Mouse (Mus musculus) heart, postnatal 0 days (tissue): ENCODE results near the gene Ldah. TPM values are rescaled to one million over a fixed set of nuclear protein-coding genes. Genes with fewer than 3 reads are reported as not detected.
A peak's percentile ranks its signal among the peaks of the same experiment; 100 is the strongest.

ENCODE experiments used
- ATAC-seq: fragments of 200-750 bp; cut with Nextera tagmentation; 2 replicates; pipeline ENCODE4 v1.8.0; 2017; ENCODE audit warnings: low read depth, moderate number of reproducible peaks, moderate library complexity; ENCODE audit not compliant: insufficient read depth
- DNase-seq: peaks from one replicate; pipeline ENCODE4 v3.0.0-alpha.2; 2016; ENCODE audit warnings: low spot score
- H3K27ac ChIP-seq: fragments of 300-500 bp; sonication (generic); 2 replicates; pipeline ENCODE4 v1.5.1; 2014; ENCODE audit warnings: low read depth, mild to moderate bottlenecking
- H3K27me3 ChIP-seq: fragments of 300-500 bp; sonication (generic); 2 replicates; pipeline ENCODE4 v1.6.1; 2014; ENCODE audit warnings: low read length, mixed read lengths; ENCODE audit not compliant: control insufficient read depth, insufficient read depth
- H3K36me3 ChIP-seq: fragments of 300-500 bp; sonication (generic); replicated peaks from 2 replicates; pipeline ENCODE4 v1.6.1; 2014; ENCODE audit warnings: low read length, mixed read lengths; ENCODE audit not compliant: control insufficient read depth, insufficient read depth
- H3K4me1 ChIP-seq: fragments of 300-500 bp; sonication (generic); 2 replicates; pipeline ENCODE4 v1.6.1; 2014; ENCODE audit warnings: antibody characterized with exemption; ENCODE audit not compliant: control insufficient read depth, insufficient read depth
- H3K4me2 ChIP-seq: fragments of 300-500 bp; sonication (generic); 2 replicates; pipeline ENCODE4 v1.6.1; 2014; ENCODE audit warnings: low read depth, mild to moderate bottlenecking, low read length, moderate library complexity
- H3K4me3 ChIP-seq: fragments of 300-500 bp; sonication (generic); 2 replicates; pipeline ENCODE4 v1.5.1; 2014; ENCODE audit warnings: low read depth, low read length
- H3K9ac ChIP-seq: fragments of 300-500 bp; sonication (generic); replicated peaks from 2 replicates; pipeline ENCODE4 v1.6.1; 2014; ENCODE audit warnings: low read depth, low read length, mixed read lengths
- H3K9me3 ChIP-seq: fragments of 300-500 bp; sonication (generic); replicated peaks from 2 replicates; pipeline ENCODE4 v1.6.1; 2016; ENCODE audit warnings: low read length; ENCODE audit not compliant: control insufficient read depth
- CTCF ChIP-seq: IDR thresholded peaks from 2 replicates; pipeline ENCODE4 v1.5.1; 2016; ENCODE audit warnings: antibody characterized with exemption, control low read depth, low read depth
- EP300 ChIP-seq: IDR thresholded peaks from 2 replicates; pipeline ENCODE4 v1.6.1; 2016; ENCODE audit warnings: antibody characterized with exemption, low read depth
- WGBS: fragments of 180-500 bp; shearing (Covaris S2); extraction: QIAGEN DNeasy Blood & Tissue Kit; methylation state at CpG from one replicate; pipeline ENCODE4 v1.1.7; 2014; 5-methylcytosine and 5-hydroxymethylcytosine counted together
- polyA plus RNA-seq: library from polyadenylated mRNA; unstranded; fragments of >200 nt; fragmentation: Nextera tagmentation; extraction: Ambion mirVana; gene quantifications from 2 replicates; pipeline ENCODE4 v1.2.1, GENCODE M21; 2015
- total RNA-seq: library from RNA; depleted of rRNA; stranded (reverse); fragments of >200 nt; gene quantifications from 2 replicates; pipeline ENCODE4 v1.2.3, GENCODE M21; 2014; ENCODE audit warnings: low replicate concordance

The Ldah gene
- total and polyA plus RNA-seq, 2 experiments from 2014 or later = 17.0 to 45.0 TPM

DNA sequence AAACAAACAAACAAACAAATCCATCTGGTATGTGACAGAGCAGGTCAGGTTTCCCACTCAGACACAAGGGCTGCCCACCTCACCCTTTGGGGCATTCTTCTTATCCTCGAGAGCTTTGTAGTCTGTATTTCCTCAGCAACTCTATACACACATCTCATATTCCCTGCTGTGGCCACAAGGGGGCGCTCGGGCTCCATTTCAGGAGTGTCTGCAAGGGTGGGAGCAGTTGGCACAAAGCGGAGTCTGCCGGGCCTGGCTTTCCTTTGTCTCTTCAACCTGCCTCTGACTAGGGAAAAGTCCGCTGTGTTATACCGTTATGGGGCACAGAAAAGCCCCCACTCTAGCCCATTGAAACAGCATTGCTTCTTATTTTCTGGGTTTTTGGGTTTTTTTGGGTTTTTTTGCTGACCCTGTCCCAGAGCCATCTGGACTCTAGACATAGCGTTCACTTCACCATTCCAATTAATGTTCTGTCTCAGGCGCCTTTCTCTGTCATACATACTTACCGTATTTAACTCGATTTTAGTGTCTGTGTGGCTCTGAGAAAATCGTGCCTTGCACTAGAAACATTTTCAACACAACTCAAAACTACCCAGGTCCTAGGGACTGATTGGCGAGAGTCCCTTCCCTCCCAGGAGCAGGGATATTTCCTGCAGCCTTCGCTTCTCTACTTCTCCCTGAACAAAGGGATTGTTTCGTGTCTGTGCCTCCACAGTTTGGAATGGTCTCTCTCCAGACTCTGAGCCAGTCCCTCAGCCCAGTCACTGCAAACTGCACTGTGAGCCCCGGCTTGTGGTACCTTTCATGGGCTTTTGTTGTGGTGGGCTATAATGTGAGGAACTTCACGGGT is 119.1 kb downstream of the Ldah start:
- WGBS = 31% methylated on average over 17 of the region's 17 CpGs
- peak overlapping the region; percentile 41 for H3K9ac ChIP-seq
- ATAC-seq = peak; percentile 85

DNA sequence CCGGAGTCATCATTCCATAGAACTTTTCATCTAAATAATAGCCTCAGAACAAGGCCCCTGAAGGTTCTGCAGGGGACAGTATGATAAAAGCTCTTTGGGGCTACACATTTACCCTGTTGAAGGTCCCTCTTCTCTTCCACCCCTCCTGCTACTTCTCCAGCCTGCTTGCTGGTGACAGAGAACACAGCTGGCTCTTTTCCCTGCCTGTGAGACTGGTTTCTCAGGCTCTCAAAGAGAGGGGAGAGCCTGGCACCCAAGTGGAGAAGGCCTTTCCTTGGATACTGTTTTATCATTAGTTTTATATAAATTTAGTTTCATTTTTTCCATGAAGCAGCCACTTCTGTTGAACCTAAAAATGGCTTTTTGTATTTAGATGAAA is 119.8 kb downstream of the Ldah start:
- H3K36me3 ChIP-seq = peaks cover 27% of the 10 kb centered on the region
- peaks cover 12% of the 10 kb centered on the region; the same call in 1 of the 2 replicates for H3K4me1 ChIP-seq
- no peaks in the 10 kb centered on the region for H3K27me3 ChIP-seq
- WGBS = 87% methylated on average over 1 of the region's 1 CpGs
- DNase-seq (no peak), ATAC-seq (no peak)
- H3K4me2 ChIP-seq = no peak overlapping the region
- peak overlapping the region; percentile 59 for H3K27ac ChIP-seq
- H3K9ac ChIP-seq = 0 out of 2 replicates have a peak overlapping the region, but pooled peaks have one; percentile 41
- no peak overlapping the region for H3K4me3 ChIP-seq
- TF ChIP-seq EP300 (no peak), CTCF (no peak)
- no peaks in the 10 kb centered on the region for H3K9me3 ChIP-seq

More for the DNA sequence above, 119.1 kb downstream of the Ldah start:
- H3K9me3 ChIP-seq = no peaks in the 10 kb centered on the region
- H3K27me3 ChIP-seq = no peaks in the 10 kb centered on the region
- peak; percentile 99 for TF ChIP-seq CTCF
- TF ChIP-seq EP300 = no peak
- H3K36me3 ChIP-seq = peaks cover 33% of the 10 kb centered on the region
- H3K27ac ChIP-seq = peak overlapping the region; percentile 59
- no peak overlapping the region for H3K4me2 ChIP-seq
- DNase-seq = peak; percentile 90
- peaks cover 9% of the 10 kb centered on the region; the same call in 1 of the 2 replicates for H3K4me1 ChIP-seq
- H3K4me3 ChIP-seq = no peak overlapping the region

DNA sequence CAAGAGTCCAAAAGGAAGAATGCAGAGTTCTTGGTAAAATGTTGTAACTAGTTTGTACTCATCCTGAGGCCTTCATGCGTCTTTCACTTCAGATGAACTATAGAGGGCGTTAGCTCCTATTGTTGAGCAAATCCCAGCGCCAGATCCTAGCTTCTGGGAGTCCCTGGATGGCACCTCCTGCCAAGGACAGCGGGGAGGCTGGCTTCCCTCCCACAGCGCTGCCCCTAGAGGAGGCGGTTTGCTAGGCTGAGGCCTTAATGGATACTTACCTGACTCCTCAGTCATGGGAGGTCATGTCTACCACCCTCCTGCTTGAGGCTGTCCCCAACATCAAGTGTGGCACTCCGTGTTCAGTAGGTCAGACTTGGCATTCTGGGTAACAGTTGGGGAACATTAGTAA is 121.3 kb downstream of the Ldah start:
- WGBS = 88% methylated on average over 7 of the region's 7 CpGs
- Histone ChIP-seq H3K36me3 (peaks cover 23% of the 10 kb centered on the region; the same call in 1 of the 2 replicates), H3K9me3 (no peaks in the 10 kb centered on the region), H3K9ac (no peak overlapping the region), H3K27me3 (no peaks in the 10 kb centered on the region), H3K4me2 (no peak overlapping the region), H3K4me1 (peaks cover 18% of the 10 kb centered on the region), H3K27ac (no peak overlapping the region), H3K4me3 (no peak overlapping the region)
- no peak for ATAC-seq
- TF ChIP-seq CTCF = 0 out of 2 replicates have a peak, but pooled peaks have one; percentile 19
- TF ChIP-seq EP300 = no peak
- no peak for DNase-seq

DNA sequence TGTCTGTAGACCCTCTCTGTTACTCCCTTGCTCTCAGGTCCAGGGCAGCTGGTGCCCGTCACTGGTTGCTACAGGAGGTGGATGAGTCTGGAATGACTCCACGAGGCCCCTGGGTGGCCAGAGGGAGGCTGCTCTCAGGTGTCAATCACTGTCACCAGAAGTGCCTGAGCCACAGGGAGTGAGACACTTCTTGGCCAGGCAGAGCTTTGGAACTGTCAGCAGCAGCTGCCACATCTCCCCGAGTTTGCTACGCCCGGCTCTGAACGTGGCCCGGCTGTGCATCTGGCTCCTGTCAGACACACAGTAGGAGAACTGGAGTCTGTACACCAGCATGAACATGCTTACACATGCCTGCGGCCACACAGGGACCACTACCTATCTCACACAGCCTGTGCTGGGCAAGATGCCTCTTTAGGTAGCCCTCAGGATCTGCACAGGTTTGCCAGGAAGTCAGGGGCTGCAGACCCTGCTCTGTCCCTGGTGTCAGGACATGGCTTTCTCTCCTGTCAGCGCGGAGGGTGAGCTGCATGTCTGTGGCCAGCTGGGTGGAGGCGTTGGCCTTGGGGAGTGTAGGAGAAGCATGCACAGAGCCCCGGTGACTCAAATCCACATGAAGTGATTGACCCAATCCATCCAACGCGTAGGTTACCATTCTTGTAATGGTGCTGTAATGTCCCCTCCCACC is 123.7 kb downstream of the Ldah start:
- Histone ChIP-seq H3K4me1 (peaks cover 18% of the 10 kb centered on the region), H3K4me2 (no peak overlapping the region), H3K27me3 (no peaks in the 10 kb centered on the region), H3K9me3 (no peaks in the 10 kb centered on the region), H3K9ac (peak overlapping the region; percentile 19; the same call in 1 of the 2 replicates), H3K27ac (peak overlapping the region; percentile 23; the same call in 1 of the 2 replicates), H3K36me3 (peaks cover 26% of the 10 kb centered on the region), H3K4me3 (no peak overlapping the region)
- ATAC-seq (peak; percentile 43), DNase-seq (peak; percentile 43)
- no peak for TF ChIP-seq CTCF
- no peak for TF ChIP-seq EP300
- 39% methylated on average over 14 of the region's 14 CpGs for WGBS

DNA sequence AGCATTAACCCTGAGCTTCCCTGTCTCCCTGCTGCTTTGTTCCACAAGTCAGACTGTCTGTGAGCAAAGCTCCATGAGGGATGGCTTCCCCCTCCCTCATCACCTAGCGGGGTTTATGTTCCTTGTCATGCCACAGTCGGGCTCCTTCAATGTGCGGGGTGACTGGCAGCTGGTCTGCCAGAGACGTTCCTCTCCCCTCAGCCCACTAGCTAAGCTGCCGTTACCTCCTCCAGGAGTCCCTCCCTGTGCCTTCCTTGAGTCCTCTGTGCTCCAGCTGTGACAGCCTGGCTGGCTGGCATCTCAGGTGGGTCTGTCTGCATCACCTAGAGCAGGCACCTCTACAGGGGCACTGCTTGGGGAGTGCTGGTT is 124.3 kb downstream of the Ldah start:
- Histone ChIP-seq H3K4me1 (peaks cover 20% of the 10 kb centered on the region), H3K36me3 (peaks cover 31% of the 10 kb centered on the region), H3K4me3 (no peak overlapping the region), H3K27ac (no peak overlapping the region), H3K27me3 (no peaks in the 10 kb centered on the region), H3K4me2 (no peak overlapping the region), H3K9me3 (no peaks in the 10 kb centered on the region), H3K9ac (peak overlapping the region; percentile 19; the same call in 1 of the 2 replicates)
- DNase-seq (no peak), ATAC-seq (no peak)
- 65% methylated on average over 5 of the region's 5 CpGs for WGBS
- no peak for TF ChIP-seq CTCF
- no peak for TF ChIP-seq EP300
